Mouse (Mus musculus): ENCODE results near the gene Prpf8.
A peak's percentile ranks its signal among the peaks of the same experiment; 100 is the strongest.

Gene Prpf8

DNA sequence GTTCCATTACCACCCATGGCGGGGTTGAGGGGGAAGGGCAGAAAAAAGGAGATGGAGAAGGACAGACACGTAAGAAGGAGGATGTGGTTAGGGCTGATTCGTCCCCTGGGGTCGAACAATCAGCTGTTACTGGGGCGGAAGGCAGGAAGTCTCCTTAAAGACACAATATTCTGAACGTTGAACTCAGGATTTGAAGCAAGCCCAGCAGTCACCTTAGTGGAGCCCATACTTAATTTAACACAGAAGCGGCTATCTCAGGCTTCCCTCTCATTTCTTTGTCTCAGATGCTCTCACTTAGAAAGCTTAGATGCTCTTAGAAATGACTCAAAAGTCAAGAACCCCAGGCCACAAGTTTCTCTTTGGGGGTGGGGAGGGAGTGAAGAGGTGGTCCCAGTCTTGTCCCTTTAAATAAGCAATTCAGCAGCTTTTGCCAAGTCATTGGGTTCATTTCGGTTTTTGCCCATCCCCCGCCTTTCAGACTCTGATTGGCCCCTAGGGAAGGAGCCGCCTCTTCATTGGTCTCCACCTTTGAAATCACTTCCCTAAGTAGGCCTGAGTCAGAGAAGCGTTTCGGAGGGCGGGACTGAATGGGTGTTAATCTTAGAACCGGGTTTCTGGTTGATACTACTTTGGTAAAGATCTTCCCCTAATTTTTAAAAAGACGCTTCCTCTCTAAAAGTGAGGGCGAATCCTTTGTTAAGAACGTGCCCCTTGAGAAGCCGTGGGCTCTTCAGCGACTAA, 26.3 kb upstream of the Prpf8 start:
- peak; percentile 88 to 92 for DNase-seq

DNA sequence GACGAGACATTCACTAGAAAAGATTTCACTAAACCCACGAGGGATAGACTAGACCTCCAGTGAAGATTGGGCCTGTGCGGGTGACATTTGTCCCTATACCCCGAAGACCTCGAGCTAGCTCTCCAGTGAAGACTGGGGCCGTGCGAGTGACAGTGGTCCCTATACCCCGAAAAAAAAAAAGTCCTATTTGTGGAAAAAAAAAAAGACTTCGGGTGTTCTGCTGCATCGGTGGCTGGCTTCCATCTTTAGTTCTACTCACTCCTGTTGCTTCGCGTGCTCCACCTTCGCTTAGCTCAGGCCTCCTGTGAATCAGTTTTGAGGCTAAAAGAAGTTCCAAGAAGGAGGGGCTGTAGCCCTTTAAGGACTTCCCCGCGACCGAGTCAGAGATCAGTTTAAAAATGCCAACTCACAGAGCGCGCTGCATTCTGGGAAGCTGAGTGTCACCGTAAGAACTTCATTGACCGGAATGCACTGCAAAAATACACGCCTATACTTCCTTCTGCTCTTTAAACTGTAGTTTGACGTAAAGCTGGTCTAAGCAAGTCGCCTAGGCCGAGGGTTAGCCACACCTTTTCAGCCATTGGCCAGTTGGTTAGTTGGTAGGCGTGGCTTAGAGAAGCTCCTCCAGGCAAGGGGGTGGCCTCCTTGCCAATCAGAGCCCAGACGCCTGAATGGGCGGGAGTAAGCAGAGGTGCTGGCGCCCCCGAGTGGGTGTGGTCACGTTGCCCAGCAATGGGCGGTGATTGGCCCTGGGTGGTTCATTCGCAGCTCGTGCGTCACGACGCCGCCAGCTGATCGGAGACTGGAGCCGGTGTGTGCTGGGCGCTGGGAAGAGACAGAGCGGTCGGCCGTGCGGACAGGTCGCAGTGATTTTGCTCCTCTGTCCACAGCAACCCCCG, 25.5 kb upstream of the Prpf8 start, which contains the start of gene Tlcd2:
TSS of gene Tlcd2 (plus strand) at position 872 of the 899 bp plus-strand sequence.
- peak; percentile 98 to 99 for DNase-seq

DNA sequence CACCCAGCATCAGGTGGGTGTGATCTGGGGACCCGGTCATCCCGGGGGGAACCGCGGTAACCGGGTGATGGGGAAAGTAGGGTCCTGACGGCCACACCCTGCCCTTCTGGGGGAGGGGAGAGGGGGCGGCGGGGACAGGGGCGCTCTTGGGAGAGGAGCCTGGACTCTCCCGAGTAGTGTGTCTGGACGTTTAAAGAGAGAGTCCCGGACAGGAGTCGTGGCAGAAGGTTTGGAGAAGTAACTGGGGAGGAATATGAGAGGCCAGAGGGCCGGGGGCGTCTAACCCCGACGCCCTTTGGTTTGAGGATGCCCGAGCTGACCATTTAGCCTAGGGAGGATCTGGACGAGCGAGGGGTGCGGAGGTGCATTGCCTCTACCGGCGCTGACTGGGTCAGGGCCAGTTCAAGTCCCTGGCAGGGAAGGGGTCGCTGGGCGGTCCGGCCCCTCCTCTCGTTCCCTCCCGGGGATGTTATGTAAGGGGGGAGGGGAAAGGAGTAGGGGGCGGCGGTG, 24.8 kb upstream of the Prpf8 start:
- DNase-seq: no peak

GRCm38 (mm10) chr11:75462253-75462783, 24.3 kb upstream of the Prpf8 start:
- peak; percentile 46 to 51 for DNase-seq

GRCm38 (mm10) chr11:75462865-75463336, 23.7 kb upstream of the Prpf8 start:
- no peak for DNase-seq

- no peak for DNase-seq
These were observed 23.0 kb upstream of the Prpf8 start for GRCm38 (mm10) chr11:75463624-75464023.

GRCm38 (mm10) chr11:75464417-75464816, 22.2 kb upstream of the Prpf8 start:
- DNase-seq: no peak

DNA sequence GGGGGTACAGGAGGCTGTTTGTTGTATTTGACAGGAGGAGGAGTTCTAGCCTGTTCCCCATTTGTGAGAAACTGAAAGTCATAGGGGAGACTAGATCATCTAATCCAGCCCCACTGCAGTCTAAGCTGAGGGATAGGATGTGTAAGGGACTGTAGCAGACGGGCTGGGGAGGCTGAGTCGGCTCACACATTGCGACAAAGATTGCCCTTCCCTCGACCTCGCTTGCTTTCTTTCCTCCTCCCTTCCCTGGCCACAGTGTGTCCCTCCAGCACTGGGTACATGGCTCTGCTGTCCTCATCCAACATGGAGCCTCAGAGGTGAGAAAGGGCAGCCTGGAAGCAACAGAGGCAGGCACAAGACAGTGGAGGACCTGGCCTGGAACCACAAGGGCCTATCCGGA, 21.6 kb upstream of the Prpf8 start:
- no peak for DNase-seq

GRCm38 (mm10) chr11:75466731-75467505, 19.7 kb upstream of the Prpf8 start:
- DNase-seq: peak; percentile 54 to 58

DNA sequence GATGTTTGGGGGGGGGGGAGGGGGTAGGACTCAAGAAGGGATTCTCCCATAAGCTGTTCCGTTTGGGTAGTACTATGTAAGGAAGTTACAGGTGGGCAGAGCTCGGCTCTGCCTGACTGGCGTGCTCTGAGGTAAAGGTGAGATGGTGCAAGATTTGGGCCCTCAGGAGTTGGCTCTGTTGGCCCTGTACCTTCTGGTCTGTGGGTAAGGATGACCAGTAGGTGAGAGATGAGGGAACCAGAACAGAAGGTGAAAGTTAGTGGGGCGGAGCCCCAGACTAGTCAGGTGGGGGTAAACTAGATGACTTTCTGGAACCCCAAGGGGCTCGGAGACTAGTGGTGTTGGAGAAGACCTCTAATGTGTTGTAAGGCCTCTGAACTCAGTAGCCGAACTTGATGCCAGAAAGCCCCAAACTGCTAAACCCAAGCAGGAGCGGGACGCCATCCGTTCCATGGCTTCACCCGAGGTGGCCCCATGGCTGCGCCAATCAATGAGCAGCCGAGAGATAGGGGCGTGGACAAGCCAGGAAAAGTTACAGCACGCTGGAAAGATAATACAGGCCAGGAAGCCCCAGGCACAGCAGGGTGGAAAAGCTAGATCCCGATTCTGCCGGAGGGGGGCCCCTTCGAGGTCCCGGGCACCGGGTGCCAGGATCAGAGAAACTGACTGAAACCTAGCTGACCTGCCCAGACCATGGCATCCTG, 19.0 kb upstream of the Prpf8 start:
- peak; percentile 36 to 45 for DNase-seq

- DNase-seq: no peak
These were observed 18.2 kb upstream of the Prpf8 start for GRCm38 (mm10) chr11:75468410-75468809.

GRCm38 (mm10) chr11:75469261-75469660, 17.4 kb upstream of the Prpf8 start:
- no peak for DNase-seq

DNA sequence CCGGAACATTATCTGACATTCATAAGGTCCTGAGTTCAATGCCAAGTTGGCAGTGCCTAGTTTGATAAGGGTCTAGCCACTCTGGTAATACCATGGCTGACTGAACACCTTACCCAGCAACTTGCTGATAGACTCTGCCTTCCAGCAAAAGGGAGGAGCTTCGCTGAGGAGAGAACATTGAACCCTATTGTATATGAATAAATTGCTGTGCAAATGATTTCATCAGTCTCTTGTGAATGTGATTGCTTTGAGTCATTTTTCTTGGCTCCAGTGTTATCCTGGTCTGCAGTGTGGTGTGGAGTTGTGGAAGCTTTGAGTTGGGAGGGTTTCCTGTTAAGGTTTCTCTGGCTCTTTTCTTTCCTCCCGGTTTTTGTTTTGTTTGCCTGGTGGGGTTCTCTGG, 15.9 kb upstream of the Prpf8 start:
- no peak for DNase-seq

GRCm38 (mm10) chr11:75472469-75473081, 14.0 kb upstream of the Prpf8 start:
- no peak for DNase-seq

DNA sequence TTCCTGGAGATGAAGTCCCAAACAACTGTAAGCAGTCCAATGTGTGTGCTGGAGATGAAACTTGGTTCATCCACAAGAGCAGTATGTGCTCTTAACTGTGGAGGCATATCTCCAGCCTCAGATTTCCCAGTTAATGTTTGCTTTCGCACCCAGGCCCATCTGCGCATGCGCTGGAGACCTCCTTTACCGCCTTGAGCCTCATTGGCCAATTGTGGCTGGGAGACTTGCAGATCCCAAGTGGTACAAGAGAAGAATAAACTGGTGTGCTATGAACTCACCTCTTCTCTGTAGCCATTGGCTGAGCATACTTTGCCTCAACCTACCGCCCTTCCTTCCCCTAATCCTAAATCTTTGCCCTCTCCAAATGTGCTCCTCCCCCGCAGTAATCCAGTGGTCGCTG, 13.2 kb upstream of the Prpf8 start:
- DNase-seq: no peak

DNA sequence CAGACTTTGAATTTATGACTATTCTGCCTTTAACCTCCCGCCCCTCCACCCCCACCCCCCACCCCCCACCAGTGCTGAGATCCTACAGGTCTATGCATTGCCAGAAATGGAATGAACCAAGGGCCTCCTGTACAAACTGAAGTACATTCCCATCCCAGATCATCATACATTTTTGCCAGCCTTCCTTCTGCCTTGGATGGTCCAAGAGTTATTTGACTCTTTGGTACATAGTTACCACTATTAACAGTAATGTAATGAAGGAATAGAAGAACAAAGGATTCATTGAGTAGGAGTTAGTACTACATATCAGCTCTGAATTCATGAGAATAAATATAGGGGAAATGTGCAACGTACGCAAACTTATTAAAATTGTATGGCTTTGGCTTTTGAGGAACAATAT, 424 bp upstream of the Prpf8 start:
- DNase-seq: no peak

- no peak for DNase-seq
These were observed 880 bp downstream of the Prpf8 start for GRCm38 (mm10) chr11:75487496-75487895.

- DNase-seq: no peak
These were observed 7.9 kb downstream of the Prpf8 start for GRCm38 (mm10) chr11:75494296-75495049.

DNA sequence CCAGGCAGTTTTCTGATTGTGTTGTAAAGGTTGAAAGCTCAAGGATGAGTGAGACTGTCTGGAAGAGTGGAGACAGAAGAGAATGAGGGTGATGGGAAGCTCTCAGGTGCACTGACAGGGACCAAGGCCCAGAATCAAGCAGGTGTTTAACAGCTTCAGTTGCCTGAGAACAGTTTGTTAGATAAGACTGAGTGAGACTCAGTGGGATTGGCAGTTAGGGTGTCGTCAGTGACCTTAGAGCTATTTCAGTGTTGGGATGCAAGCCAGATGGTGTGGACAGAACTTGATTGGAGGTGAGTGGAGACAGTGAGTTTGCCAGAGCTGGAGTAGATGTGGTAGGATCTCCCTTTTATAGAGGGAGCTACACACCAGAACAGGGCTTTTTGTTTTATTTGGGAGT, 11.5 kb downstream of the Prpf8 start:
- no peak for DNase-seq

GRCm38 (mm10) chr11:75508162-75508561, 21.5 kb downstream of the Prpf8 start:
- DNase-seq: no peak

DNA sequence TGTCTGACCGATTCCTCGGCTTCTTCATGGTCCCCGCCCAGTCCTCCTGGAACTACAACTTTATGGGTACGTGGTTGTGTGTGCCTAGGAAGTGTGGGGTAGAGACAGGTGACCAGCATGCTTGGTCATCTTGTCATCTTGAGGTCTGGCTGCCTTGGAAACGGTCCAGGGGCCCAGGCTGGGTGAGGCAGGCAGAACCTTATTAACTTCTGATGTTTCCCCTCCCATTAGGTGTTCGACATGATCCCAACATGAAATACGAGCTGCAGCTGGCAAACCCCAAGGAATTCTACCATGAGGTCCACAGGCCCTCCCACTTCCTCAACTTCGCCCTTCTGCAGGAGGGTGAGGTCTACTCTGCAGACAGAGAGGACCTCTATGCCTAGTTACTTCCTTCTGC, 22.3 kb downstream of the Prpf8 start:
- no peak for DNase-seq

All from B cell, adult 2 months (primary cell).